Mouse (Mus musculus): ENCODE measurements around the gene Emilin1.

DNA sequence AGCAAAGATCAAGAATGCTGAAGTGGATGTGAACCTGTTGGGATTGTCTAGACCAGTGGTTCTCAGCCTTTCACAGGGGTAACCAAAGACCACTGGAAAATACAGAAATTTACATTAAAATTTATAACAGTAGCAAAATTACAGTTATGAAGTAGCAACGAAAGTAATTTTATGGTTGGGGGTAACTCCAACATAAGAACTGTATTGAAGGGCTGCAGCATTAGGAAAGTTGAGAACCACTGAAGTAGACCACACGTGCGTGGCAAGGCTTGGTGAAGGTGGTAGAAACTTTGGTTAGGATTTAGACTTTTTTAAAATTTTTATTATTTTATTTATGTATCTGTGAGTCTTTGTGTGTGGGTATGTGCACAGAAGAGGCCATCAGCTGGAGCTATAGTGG lies 45.5 kb upstream of the Emilin1 start, which contains the start of gene Tmem214:
- TF ChIP-seq CTCF (IDR thresholded peaks at IDR 0.05; ENCODE audit: low read depth) (no peak), EP300 (IDR thresholded peaks at IDR 0.05; ENCODE audit: low read depth) (no peak)

Measured in liver, embryonic 14.5 days (tissue).